Mouse (Mus musculus) heart, postnatal 36 days (tissue): ENCODE data around the gene Col4a4. TPM values are rescaled to one million over a fixed set of nuclear protein-coding genes. Genes with fewer than 3 reads are reported as not detected.
A peak's percentile ranks its signal among the peaks of the same experiment; 100 is the strongest.

Source experiments
- DNase-seq, 2 experiments: peaks; one replicate each; pipeline ENCODE4 v3.0.0; 2021 to 2022
- intact Hi-C: fragments of 180-260 bp; cut with DNase I; formaldehyde crosslinking; loops from one replicate; pipeline ENCODE4 v1.15.1; 2025
- total RNA-seq, 2 experiments: library from RNA; stranded (reverse); gene quantifications; 2 replicates each; pipeline ENCODE4 v1.2.3; 2021

Gene Col4a4
- 1 to 10 TPM; 7.0 to 8.5 TPM for total RNA-seq

GRCm38 (mm10) chr1:82586713-82587399 lies at the start of gene Col4a4, which contains the start of gene Col4a3:
TSS of gene Col4a4 (minus strand) at chr1:82586849.
TSS of gene Col4a3 (plus strand) at chr1:82586921.
- intact Hi-C loops: no loop called here
- peak; percentile 51 to 72 for DNase-seq

GRCm38 (mm10) chr1:82636321-82636720 lies 49.7 kb upstream of the Col4a4 start:
- peak in 1 of 2 experiments; percentile 24 for DNase-seq
- intact Hi-C loops: no loop called here

- intact Hi-C loops: no loop called here
- no peak for DNase-seq
Observed at GRCm38 (mm10) chr1:82635254-82635620, 48.6 kb upstream of the Col4a4 start.

- peak; percentile 46 to 65 for DNase-seq
- intact Hi-C loops: no loop called here
Observed at GRCm38 (mm10) chr1:82634545-82635253, 48.0 kb upstream of the Col4a4 start.

GRCm38 (mm10) chr1:82631169-82631792 lies 44.6 kb upstream of the Col4a4 start:
- intact Hi-C loops: no loop called here

GRCm38 (mm10) chr1:82629495-82629894 lies 42.8 kb upstream of the Col4a4 start:
- DNase-seq: no peak
- intact Hi-C loops: no loop called here

More at GRCm38 (mm10) chr1:82631169-82631792, 44.6 kb upstream of the Col4a4 start:
- no peak for DNase-seq

- DNase-seq: no peak
- intact Hi-C loops: no loop called here
Observed at GRCm38 (mm10) chr1:82627652-82628051, 41.0 kb upstream of the Col4a4 start.

GRCm38 (mm10) chr1:82625474-82625873 lies 38.8 kb upstream of the Col4a4 start:
- DNase-seq: no peak
- intact Hi-C loops: no loop called here

- no peak for DNase-seq
- intact Hi-C loops: no loop called here
Observed at GRCm38 (mm10) chr1:82624934-82625333, 38.3 kb upstream of the Col4a4 start.

GRCm38 (mm10) chr1:82619981-82620380 lies 33.3 kb upstream of the Col4a4 start:
- intact Hi-C loops: no loop called here

GRCm38 (mm10) chr1:82618592-82618991 lies 31.9 kb upstream of the Col4a4 start:
- no peak for DNase-seq
- intact Hi-C loops: no loop called here

More at GRCm38 (mm10) chr1:82619981-82620380, 33.3 kb upstream of the Col4a4 start:
- no peak for DNase-seq

GRCm38 (mm10) chr1:82618001-82618400 lies 31.4 kb upstream of the Col4a4 start:
- DNase-seq: no peak
- intact Hi-C loops: no loop called here

GRCm38 (mm10) chr1:82612061-82612660 lies 25.5 kb upstream of the Col4a4 start:
- no peak for DNase-seq
- intact Hi-C loops: no loop called here

- no peak for DNase-seq
- intact Hi-C loops: no loop called here
Observed at GRCm38 (mm10) chr1:82608646-82609262, 22.1 kb upstream of the Col4a4 start.

- intact Hi-C loops: no loop called here
- DNase-seq: no peak
Observed at GRCm38 (mm10) chr1:82605856-82606255, 19.2 kb upstream of the Col4a4 start.

- intact Hi-C loops: no loop called here
Observed at GRCm38 (mm10) chr1:82605347-82605746, 18.7 kb upstream of the Col4a4 start.

GRCm38 (mm10) chr1:82603198-82603950 lies 16.7 kb upstream of the Col4a4 start:
- intact Hi-C loops: no loop called here
- DNase-seq: no peak

More at GRCm38 (mm10) chr1:82605347-82605746, 18.7 kb upstream of the Col4a4 start:
- no peak for DNase-seq

GRCm38 (mm10) chr1:82596864-82597596 lies 10.4 kb upstream of the Col4a4 start:
- intact Hi-C loops: no loop called here
- DNase-seq: peak; percentile 19 to 43

GRCm38 (mm10) chr1:82590266-82590665 lies 3.6 kb upstream of the Col4a4 start:
- DNase-seq: no peak
- intact Hi-C loops: no loop called here
